Mouse (Mus musculus): ENCODE measurements around the gene Msi2.

The Msi2 gene

DNA sequence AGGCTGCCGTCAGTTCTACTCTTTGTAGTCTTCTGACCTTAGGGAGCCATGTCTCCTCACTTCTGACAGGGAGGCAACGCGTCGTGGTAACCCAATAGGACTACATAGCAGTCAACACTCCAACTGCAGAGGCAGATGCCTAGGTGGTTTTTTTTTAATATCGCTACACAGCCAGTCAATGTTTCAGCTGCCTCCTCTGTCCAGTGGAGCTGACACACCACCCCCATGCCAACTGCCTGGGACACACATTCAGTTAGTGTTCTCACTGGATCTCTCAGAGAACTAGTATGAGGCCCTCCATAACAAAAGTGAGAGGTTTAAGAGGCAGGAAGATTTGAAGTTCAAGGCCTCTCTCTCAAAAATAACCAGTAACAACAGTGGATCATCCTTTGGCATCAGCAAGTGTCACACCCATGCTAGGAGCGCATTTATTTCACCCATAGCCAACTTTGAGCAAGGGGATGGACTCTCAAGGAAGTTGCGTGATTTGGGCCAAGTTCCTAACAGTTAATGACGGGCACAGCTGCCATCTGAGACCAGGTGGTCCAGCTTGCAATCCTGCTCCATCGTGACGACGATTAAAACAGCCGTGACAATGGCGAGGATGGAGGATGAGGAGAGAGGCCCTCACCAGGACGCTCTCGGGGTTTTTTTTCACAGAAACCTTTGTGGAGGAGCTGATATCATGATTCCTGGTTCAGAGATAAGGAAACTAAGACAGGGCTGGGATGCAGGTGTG is 8.3 kb downstream of the Msi2 start:
- DNase-seq, result no peak

DNA sequence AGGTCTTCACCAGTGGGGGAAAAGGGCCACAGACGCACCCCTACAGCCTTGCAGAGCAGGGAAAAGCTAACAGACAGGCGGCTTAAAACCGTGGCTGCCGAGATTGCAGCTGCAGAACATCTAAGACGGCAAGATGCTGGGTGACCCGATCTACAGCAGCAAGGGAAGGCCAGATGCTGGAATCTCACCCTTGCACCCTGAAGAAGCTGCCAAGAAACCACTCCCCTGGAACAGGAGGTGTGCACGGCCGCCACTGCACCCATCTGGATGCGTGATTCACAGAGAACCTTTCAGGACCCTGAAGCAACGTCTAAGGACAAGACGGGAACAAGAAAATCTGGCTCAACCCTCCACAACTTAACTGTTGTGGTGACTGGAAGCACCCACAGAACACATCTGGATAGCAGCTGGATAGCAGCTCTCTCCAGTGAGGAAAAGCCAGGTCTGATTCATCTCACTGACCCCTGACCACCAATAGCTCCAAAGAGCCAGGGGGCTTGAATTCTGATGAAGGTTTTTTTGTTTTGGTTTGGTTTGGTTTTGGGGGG is 11.0 kb downstream of the Msi2 start:
- peak in 1 of 2 experiments; percentile 60 for DNase-seq

DNA sequence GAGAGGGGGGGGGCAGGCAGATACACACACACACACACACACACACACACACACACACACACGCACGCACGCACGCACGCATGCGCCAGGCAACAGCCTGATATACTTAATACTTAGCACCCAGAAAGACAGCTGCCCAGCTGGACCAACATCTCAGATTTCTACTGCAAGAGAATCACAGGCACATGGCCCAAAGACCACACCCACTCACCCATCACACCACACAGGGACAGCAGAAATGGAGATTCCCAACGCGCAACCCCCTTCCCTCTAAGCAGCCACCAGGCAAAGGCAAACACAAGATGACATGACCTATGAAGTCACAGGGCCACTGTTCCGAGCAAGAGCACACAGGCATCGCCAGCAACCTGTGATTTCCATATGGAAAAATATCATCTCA is 13.6 kb downstream of the Msi2 start:
- DNase-seq, result no peak

DNA sequence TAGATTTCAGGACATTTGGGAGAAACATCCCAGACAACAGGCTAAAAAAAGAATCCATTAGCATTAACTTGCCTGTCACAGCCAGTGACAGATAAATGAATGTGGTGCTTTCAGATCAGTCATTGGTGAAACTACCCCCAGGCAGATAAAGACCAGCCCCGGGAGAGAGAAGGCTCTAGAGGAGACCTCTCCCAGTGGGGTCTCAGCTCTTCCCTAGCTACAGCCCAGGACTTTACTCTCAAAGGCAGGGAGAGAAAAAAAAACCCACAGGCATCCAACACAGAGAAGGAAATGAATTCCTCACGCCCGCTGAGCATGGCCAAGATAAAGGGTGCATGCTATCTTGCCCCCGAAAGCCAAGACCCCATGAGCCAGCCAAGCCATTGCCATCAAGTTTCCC is 15.1 kb downstream of the Msi2 start:
- no peak for DNase-seq

DNA sequence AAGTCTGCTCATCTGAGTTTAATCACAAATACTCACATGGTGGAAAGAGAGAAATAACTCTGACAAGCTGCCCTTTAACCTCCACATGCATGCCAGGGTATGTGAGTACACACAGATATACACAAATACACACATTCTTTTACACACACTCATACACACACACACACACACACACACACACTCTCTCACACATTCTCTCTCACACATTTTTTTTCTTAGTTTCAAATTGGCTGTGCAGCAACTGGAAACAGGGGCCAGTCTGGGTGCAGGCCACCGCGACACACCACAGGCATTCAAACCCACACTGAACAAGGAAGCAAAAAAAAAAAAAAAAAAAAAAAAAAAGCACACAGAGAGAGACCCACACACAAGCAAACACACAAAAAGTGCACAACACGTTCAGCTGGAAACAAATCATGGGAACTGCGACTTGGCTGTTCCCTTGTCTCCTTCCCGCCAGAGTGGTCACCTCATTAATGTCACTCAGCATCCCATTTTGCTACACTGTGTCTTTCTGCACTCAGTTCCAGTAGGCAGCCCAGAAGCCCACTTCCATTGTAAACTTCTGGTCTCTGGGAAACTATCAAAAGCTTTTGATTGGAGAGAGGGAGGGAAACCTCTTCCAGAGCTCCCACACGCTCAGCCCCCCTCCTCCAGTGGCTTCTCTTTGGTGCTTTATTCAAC is 16.2 kb downstream of the Msi2 start:
- no peak for DNase-seq

DNA sequence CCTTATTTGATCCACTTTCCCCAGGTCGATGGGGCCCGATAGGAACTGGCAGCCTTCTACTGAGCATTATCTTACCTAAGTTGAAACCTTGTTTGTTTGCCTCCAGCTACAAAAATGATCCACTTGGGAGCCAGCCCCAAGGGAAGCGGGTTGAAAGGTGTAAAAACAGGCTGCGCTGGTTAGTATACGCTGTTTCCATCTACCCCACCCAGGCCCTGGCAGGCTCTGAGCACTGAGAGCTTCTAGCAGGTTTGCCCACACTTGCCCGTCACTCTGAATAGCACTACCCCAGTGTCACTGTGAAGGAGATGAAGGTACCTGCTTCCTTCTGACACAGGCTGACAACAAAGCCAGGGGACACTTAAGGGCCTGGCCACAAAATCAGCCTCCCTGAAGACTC is 17.3 kb downstream of the Msi2 start:
- no peak for DNase-seq

DNA sequence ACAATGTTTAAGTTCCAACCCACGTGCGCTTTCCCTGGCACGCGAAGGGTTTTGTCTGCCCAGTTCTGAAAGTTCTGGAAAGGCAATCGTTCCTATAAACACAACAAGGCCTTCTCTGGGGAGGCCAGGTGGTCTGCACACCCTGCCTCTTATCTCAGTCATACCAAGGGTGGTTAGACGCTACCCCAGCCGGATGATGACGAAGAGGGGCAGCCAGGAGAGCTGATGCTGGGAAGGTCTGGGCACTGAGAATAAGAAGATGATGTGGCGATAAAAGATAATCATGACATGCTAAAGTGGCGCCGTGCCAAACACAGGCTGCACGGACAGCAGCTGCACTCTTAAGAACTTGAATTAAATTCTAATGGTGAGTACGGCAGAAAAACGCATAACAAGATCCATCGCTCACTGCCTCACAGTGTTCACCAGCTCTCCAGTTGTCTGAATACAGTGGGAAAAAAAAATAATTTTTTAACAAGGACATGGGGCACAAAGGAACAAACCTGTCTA is 18.1 kb downstream of the Msi2 start:
- no peak for DNase-seq

DNA sequence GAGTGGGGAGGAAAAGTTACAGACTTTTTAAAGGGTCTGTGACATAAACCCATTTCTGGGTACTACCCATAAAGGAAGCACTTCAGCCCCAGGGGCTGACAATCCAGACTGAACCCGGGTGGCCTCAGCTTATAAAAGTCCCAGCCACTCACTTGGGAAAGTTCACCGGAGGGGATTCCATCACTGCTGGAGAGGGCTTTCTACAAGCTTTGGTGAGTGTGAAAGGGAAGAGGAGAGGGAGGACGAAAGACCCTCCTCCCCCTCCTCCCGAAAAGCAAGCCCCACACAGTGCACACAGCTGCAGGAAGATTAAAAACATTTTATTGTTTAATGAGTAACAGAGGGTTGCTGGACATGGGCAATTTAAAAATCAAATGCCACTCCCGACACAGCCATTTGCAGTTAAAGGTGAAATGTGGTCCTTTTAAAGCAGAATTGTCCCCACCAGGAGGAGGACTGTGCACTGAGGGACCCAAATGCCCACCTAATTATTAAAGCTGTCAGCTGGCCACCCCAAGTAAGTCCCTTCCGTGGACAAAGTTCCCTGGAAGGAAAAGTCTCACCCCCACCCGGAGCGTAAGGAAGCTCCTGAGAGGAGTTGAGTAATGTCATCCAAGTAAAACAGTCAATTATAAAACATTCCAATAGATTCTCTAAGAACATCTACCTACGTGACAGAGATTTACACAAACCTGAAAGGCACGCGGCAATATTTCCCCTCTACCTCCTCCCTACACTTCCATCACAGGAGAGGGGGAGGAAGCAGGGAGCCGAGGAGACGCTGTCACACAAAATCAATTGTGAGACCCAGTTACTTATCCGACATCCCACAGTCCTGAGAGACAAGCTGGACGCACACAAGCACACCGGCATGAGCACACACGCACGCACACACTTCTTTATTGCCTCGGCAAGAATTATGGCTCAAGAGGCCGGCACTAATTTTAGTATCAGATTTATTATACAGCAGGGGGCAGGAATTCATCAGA is 24.1 kb downstream of the Msi2 start:
- no peak for DNase-seq

DNA sequence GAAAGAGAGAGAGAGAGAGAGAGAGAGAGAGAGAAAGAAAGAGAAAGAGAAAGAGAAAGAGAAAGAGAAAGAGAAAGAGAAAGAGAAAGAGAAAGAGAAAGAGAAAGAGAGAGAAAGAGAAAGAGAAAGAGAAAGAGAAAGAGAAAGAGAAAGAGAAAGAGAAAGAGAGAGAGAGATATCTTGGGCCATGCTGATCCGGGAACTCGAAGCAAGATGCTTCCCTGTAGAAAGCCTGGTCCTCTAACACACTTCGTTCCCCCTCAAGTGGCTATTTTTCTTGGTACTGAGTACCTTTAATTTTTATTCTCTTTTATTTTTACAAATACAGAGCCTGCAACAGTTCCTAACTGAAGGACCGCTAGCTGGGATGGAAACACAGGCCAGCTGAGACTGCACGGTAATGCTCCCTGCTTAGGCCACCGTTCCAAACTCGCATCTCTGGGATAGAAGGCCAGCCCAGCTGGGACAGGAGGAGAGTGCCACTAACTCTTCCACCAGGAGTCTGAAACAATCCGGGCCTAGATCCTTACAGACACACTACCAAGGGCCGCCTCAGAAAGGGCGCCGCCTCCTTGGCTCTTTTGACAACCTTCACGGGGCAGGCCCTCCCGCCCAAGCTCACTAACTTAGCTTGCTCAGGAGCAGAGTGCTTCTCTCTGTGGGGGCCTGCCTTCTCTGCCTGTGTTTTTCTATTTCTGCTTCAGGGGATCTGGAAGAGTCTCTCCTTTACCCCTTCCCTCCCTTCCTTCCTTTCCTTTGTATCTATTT is 25.1 kb downstream of the Msi2 start:
- no peak for DNase-seq

DNA sequence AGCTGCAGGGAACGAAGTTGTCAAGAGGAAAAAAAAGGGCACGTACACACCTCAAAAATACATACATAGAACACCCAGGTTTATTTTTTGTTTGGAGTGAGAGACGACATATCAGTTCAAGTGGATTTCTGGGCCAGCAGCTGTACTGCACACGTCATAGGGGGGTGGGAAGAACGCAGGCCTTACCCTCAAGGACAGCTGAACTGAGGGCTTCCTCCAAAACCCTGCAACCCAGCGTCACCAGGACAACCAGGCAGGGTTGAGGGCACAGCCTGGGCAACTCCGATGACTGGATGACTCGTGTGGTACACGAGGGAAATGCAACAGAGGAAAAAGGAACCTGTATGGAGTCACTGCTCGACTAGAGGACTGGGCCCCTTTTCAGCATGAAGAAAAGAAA is 25.9 kb downstream of the Msi2 start:
- no peak for DNase-seq

DNA sequence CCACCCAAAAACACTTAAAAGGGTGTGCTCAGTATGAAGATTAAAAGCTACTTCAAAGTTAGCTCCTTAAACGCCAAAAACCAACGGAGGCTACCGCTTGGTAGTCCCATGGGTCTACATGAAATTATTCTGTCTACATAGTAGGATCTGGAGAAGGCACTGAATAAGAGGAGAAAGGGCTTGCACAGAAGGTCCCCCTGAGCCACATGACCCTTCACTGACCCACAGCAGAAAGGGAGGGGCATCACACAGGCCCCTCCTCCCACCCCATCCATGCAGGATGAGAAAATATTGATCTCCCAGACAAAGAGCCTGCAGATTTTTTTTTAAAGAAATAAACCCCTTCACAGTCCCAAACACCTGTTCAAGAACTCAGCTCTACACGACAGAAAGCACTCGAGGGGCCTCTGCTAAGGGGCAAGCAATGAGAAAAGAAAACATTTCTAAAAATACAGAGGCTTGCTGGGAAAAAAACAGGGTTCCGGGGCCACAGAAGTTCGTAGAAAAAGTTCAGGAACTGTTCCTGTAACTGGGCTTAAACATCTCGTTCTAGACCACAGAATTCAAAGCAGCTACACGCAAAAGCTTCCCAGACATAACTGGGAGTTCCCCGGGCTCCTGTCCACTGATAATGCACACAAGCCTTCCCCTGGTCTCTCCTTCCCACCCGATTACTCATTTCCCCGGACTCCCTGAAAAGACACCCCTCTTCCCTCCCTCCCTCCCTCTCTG is 27.6 kb downstream of the Msi2 start:
- no peak for DNase-seq

DNA sequence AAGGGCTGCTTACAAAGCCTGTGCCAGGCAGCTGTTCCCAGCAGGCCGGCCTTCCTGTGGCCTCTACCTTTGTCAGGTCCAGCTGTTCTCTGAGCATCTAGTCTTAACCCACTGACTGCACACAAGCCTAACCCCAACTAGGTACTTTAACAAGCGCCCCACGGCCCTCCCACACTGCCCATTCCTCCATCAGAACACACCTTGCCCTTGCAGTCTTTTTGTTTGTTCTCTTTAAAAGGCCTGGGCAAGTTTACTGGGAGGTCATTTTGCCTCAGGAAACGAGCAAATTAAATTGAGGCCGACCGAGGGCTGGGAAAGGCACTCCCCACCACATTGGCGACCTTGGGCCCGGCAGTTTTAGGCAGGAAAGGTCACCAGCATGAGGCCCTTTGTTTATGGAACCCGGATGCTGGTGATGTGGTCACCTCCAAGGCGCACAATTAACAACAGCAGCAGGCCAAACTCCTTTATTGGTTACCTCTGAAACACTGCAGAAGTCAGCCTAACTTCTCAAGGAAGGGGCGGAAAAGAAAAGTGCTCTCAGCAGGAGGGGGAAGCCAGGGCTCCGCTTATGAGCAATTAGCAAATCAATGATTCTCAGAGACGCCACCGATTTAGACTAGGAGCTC is 28.4 kb downstream of the Msi2 start:
- DNase-seq, result peak; percentile 58 to 83

DNA sequence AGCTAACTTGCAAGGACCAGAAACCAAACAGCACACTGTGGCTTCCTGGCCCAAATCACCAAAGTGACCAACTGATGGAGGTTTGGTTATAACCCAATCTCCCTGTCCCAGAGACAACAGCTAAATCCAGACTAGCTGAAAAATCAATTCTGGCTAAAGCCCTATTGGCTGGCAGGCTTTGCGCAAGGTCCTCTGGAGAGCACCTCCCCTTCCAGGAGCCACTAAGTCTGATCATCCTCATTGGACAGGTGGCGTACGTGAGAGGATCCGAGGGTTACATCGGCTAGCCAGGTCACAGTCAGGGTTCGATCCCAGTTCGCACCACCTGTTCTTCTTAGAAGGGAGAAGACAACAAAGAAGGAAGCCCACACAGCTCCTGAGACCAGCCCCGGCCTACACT is 29.7 kb downstream of the Msi2 start:
- DNase-seq, result no peak

DNA sequence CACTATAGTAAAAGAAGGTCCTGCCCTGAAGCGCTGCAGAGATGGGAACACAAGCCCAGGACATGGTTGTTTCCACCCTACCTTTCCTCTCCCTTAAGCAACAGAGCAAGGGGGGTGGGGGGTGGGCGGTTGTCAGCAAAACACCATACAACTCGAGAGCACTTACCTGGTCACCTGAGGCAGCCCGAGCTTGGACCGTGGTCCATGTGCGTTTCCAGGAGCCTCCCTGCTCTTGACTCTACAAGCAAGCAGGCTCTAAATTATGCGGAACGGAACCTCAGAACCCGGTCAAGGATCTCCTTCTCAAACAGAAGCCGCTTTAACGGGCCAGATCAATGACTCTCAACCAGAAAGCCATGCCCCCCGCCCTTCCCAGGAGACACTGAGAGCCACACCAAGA is 30.6 kb downstream of the Msi2 start:
- no peak for DNase-seq

DNA sequence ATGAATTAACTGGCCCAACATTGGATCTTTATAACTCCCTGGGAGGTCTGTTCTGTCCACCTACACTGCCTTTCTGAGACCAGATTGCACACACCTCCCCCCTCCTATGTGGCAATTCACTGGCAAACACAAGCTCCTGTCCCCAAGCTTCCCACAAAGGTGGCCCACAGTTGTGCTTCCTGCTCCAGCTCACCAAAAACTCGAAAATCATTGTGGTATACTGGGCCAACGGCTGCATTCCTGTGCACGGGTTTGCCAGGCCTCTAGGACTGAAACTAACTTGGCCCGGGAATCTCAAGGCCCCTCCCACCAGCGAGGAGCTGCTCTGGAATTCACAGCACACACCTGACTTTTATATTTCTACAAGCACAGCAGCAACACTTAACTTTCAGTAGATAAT is 31.3 kb downstream of the Msi2 start:
- DNase-seq, result peak; percentile 67

DNA sequence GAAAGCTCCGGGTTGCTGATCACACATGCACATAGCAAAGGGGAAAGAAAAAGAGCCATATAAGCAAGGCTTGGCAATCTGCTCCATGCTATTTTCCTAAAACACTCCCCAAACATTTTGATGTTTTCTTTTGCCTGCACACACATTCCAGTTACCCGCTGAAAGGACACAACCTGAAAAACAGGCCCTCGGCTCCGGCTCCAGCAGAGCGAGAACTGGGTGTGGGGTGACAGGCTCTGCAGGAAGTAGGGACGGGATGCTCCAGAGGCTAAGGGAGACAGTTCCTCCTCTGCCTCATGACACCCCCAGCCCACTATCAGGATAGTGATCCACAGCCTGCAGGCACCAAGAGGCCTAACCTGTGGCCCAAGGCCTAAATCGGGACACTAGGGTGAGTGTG is 32.3 kb downstream of the Msi2 start:
- peak in 1 of 2 experiments; percentile 51 for DNase-seq

DNA sequence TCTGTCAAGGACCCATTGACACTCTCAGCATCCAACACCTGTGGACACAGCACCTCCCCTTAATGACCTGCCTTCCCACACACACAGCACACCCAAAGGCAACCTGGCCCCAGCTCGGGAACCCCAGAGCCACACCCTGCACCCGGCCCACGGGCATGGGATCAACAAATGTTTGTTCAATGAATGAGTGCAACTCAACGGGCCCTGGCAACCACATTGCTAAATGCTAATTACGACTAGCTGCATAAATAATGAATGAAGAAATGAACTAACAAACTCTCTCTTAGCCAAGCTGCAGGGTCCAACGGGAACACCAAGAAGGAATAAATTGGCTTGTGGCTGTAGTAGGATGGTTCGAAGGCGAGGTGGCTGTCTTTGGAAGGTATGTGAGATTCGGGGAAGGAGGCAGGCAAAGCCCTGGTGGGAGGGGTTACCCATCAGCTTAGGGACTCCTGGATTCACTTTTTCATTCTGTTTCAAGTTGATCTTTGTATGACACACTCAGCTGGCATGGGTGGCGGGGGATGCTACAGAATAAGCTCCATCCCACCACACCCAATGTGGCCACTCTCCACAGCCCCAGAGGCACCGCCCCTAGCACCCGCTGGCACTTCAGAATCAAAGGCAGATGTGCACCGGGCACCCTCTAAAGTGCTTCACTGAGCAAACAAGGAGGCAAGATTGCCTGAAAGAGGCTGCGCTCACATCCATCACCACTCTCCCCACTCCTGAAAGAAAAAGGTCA is 35.1 kb downstream of the Msi2 start:
- DNase-seq, result no peak

DNA sequence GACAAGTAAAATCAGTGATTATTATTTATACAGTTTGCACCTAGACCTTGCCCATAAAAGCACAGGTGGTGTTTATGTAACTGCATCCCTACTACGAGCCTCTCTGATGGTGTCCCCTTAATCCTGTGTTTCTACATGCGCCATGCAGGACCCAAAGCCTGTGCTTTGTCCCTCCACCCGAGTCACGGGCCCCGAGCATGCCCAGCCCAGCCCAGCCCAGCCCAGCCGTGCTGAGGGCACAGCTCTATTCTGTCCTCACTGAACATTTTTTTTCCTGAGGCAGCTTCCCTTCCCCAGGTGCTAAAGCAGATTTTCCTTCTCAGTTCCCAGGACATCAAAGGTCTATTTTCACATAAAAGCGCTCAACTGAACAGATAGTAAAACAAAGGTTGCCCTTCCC is 41.0 kb downstream of the Msi2 start:
- no peak for DNase-seq

DNA sequence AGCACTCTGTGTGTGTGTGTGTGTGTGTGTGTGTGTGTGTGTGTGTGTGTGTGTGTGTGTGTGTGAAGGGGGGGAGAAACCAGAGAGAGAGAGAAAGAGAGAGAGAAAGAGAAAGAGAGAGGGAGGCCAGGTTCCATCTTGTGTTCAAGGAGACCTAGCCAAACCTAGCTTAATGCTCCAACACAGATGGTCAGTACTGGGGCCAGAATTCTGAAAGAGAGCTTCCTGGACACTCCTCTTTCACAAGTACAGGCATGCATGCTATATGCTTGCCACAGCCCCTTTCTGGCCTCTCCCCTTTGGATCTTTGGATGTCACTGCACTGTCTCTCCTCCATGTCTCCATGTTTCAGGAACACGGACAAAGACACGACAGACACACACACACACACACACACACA is 41.7 kb downstream of the Msi2 start:
- DNase-seq, result no peak

Data from kidney, adult 8-10 months (tissue).